Mouse (Mus musculus) midbrain, embryonic 10.5 days (tissue): ENCODE results near the gene Defb18. TPM values are rescaled to one million over a fixed set of nuclear protein-coding genes. Genes with fewer than 3 reads are reported as not detected.
"Not testable (repeated sequence)": the region's sequence is repeated elsewhere in the genome, so short reads cannot be mapped to it uniquely, and the experiment has no call there.

Experiments
- DNase-seq: peaks from one replicate; pipeline ENCODE4 v3.0.0-alpha.2; 2017; ENCODE audit warnings: low spot score
- H3K27ac ChIP-seq: fragments of 300-500 bp; sonication (generic); replicated peaks from 2 replicates; pipeline ENCODE4 v1.5.1; 2016; ENCODE audit warnings: mild to moderate bottlenecking
- H3K27me3 ChIP-seq: fragments of 300-500 bp; sonication (generic); 2 replicates; pipeline ENCODE4 v1.6.1; 2016; ENCODE audit warnings: low read depth, mild to moderate bottlenecking; ENCODE audit not compliant: poor library complexity, severe bottlenecking
- H3K36me3 ChIP-seq: fragments of 300-500 bp; sonication (generic); 2 replicates; pipeline ENCODE4 v1.6.1; 2016; ENCODE audit warnings: mild to moderate bottlenecking, moderate library complexity
- H3K4me1 ChIP-seq: fragments of 300-500 bp; sonication (generic); 2 replicates; pipeline ENCODE4 v1.6.1; 2016
- H3K4me3 ChIP-seq: fragments of 300-500 bp; sonication (generic); 2 replicates; pipeline ENCODE4 v1.5.1; 2016; ENCODE audit warnings: mild to moderate bottlenecking, moderate library complexity
- H3K9me3 ChIP-seq: fragments of 300-500 bp; sonication (generic); replicated peaks from 2 replicates; pipeline ENCODE4 v1.6.1; 2016; ENCODE audit warnings: mild to moderate bottlenecking
- WGBS: fragments of 180-500 bp; shearing (Covaris S2); methylation state at CpG from one replicate; pipeline ENCODE4 v1.1.7; 2016; 5-methylcytosine and 5-hydroxymethylcytosine counted together
- polyA plus RNA-seq: library from polyadenylated mRNA; unstranded; fragments of >200 nt; fragmentation: Nextera tagmentation; extraction: Ambion mirVana; gene quantifications from 2 replicates; pipeline ENCODE4 v1.2.1, GENCODE M21; 2016

Gene Defb18
- polyA plus RNA-seq: not detected in 2 replicates

GRCm38 (mm10) chr1:18237343-18237742 is at the start of gene Defb18:
Gene Defb18, minus strand, starts transcription at chr1:18237443.
- Histone ChIP-seq H3K4me3 (no peak within 1 kb of the TSS), H3K9me3 (no peaks in the 10 kb centered on the region), H3K36me3 (no peaks in the 10 kb centered on the region), H3K4me1 (no peaks in the 10 kb centered on the region), H3K27me3 (no peaks in the 10 kb centered on the region), H3K27ac (no peak within 1 kb of the TSS)
- DNase-seq: no peak
- 77% methylated on average over 1 of the region's 1 CpGs for WGBS

GRCm38 (mm10) chr1:18271095-18271494 is 33.9 kb upstream of the Defb18 start:
- WGBS: 84% methylated on average over 4 of the region's 4 CpGs
- Histone ChIP-seq H3K9me3 (no peaks in the 10 kb centered on the region), H3K4me3 (no peak overlapping the region), H3K4me1 (no peaks in the 10 kb centered on the region), H3K27me3 (no peaks in the 10 kb centered on the region), H3K36me3 (no peaks in the 10 kb centered on the region), H3K27ac (no peak overlapping the region)
- DNase-seq: no peak

GRCm38 (mm10) chr1:18268845-18269244 is 31.6 kb upstream of the Defb18 start:
- H3K9me3 ChIP-seq: no peaks in the 10 kb centered on the region
- no peaks in the 10 kb centered on the region for H3K36me3 ChIP-seq
- DNase-seq: no peak
- WGBS: 66% methylated on average over 5 of the region's 5 CpGs
- H3K27ac ChIP-seq: no peak overlapping the region
- H3K4me3 ChIP-seq: no peak overlapping the region
- no peaks in the 10 kb centered on the region for H3K27me3 ChIP-seq
- no peaks in the 10 kb centered on the region for H3K4me1 ChIP-seq

GRCm38 (mm10) chr1:18265038-18265437 is 27.8 kb upstream of the Defb18 start, which contains the start of gene Defb41:
Gene Defb41, minus strand, starts transcription at chr1:18265138.
- H3K4me1 ChIP-seq: no peaks in the 10 kb centered on the region
- DNase-seq: no peak
- no peak within 1 kb of the TSS for H3K4me3 ChIP-seq
- no peaks in the 10 kb centered on the region for H3K27me3 ChIP-seq
- H3K9me3 ChIP-seq: no peaks in the 10 kb centered on the region
- H3K36me3 ChIP-seq: no peaks in the 10 kb centered on the region
- H3K27ac ChIP-seq: no peak within 1 kb of the TSS

GRCm38 (mm10) chr1:18245801-18246580 is 8.7 kb upstream of the Defb18 start:
- H3K4me3 ChIP-seq, H3K27me3 ChIP-seq, DNase-seq, H3K4me1 ChIP-seq, H3K36me3 ChIP-seq, H3K27ac ChIP-seq, H3K9me3 ChIP-seq: not testable (repeated sequence)
- WGBS: 93% methylated on average over 9 of the region's 9 CpGs

GRCm38 (mm10) chr1:18223385-18223945 is 13.8 kb downstream of the Defb18 start:
- no peaks in the 10 kb centered on the region for H3K4me1 ChIP-seq
- no peak for DNase-seq
- WGBS: 48% methylated on average over 3 of the region's 3 CpGs
- no peaks in the 10 kb centered on the region for H3K9me3 ChIP-seq
- no peak overlapping the region for H3K4me3 ChIP-seq
- H3K27ac ChIP-seq: no peak overlapping the region
- no peaks in the 10 kb centered on the region for H3K27me3 ChIP-seq
- no peaks in the 10 kb centered on the region for H3K36me3 ChIP-seq

GRCm38 (mm10) chr1:18191719-18192118 is 45.5 kb downstream of the Defb18 start:
- no peak overlapping the region for H3K27ac ChIP-seq
- no peaks in the 10 kb centered on the region for H3K27me3 ChIP-seq
- H3K4me3 ChIP-seq: no peak overlapping the region
- 58% methylated on average over 4 of the region's 4 CpGs for WGBS
- no peak for DNase-seq
- H3K9me3 ChIP-seq: no peaks in the 10 kb centered on the region
- no peaks in the 10 kb centered on the region for H3K4me1 ChIP-seq
- no peaks in the 10 kb centered on the region for H3K36me3 ChIP-seq

- Histone ChIP-seq H3K27me3 (no peaks in the 10 kb centered on the region), H3K4me1 (no peaks in the 10 kb centered on the region), H3K36me3 (no peaks in the 10 kb centered on the region), H3K9me3 (no peaks in the 10 kb centered on the region), H3K4me3 (no peak overlapping the region), H3K27ac (no peak overlapping the region)
- WGBS: 11% methylated on average over 1 of the region's 1 CpGs
- no peak for DNase-seq
Measured at GRCm38 (mm10) chr1:18190714-18191712, 46.2 kb downstream of the Defb18 start.

Other genes with a start within 250 kb of the Defb18 start
- not detected in 2 replicates for gene Crisp4, start 91.5 kb downstream of the Defb18 start, polyA plus RNA-seq
- not detected in 2 replicates for gene Defb41, start 27.7 kb upstream of the Defb18 start, polyA plus RNA-seq